16 mouse cellular contexts compared by ENCODE assay signal in genomic region chr10:109498301-109498700, GRCm38 (mm10).
"Had no signal": no experiment of that assay in that cellular context is flagged by ENCODE, and none has a peak within 500 bp of the region (broad histone marks: within the 10 kb centered on the region; RNA-seq: fewer than 3 reads in every experiment).

No protein-coding gene starts in this region.

- ATAC-seq: intestine, embryonic 15.5 days; lung, postnatal 0 days; midbrain, embryonic 15.5 days had no signal

- H3K4me1 ChIP-seq: intestine, embryonic 15.5 days; limb, embryonic 10.5 days; liver, embryonic 15.5 days; megakaryocyte, embryonic 14.5 days; midbrain, embryonic 15.5 days; neural tube, embryonic 12.5 days had no signal

- DNase-seq: kidney, adult 18-20 months; kidney, postnatal 25 days; thymus, adult 2 months; thymus, postnatal 25 days had no signal

- H3K4me3 ChIP-seq: intestine, embryonic 15.5 days; left cerebral cortex, adult 2 months; limb, embryonic 10.5 days; liver, embryonic 15.5 days; megakaryocyte, embryonic 14.5 days; midbrain, embryonic 15.5 days; neural tube, embryonic 12.5 days had no signal

- H3K4me2 ChIP-seq: intestine, embryonic 15.5 days; liver, embryonic 11.5 days; liver, embryonic 15.5 days; midbrain, embryonic 11.5 days; midbrain, embryonic 15.5 days; neural tube, embryonic 12.5 days had no signal

- H3K9ac ChIP-seq: intestine, embryonic 15.5 days; liver, embryonic 15.5 days; midbrain, embryonic 15.5 days; neural tube, embryonic 12.5 days had no signal

- H3K36me3 ChIP-seq: intestine, embryonic 15.5 days; limb, embryonic 10.5 days; liver, embryonic 15.5 days; midbrain, embryonic 15.5 days; neural tube, embryonic 12.5 days had no signal

- H3K9me3 ChIP-seq: intestine, embryonic 15.5 days; limb, embryonic 10.5 days; liver, embryonic 15.5 days; midbrain, embryonic 15.5 days; neural tube, embryonic 12.5 days had no signal

- H3K27ac ChIP-seq: intestine, embryonic 15.5 days; left cerebral cortex, adult 2 months; limb, embryonic 10.5 days; liver, embryonic 15.5 days; macrophage; midbrain, embryonic 15.5 days; neural tube, embryonic 12.5 days; stomach, postnatal 0 days had no signal

- H3K27me3 ChIP-seq: intestine, embryonic 15.5 days; liver, embryonic 15.5 days; megakaryocyte, embryonic 14.5 days; midbrain, embryonic 15.5 days; neural tube, embryonic 12.5 days had no signal
